Mouse (Mus musculus) embryonic fibroblast, embryonic 13.5 days (primary cell): ENCODE results near the gene Gemin5.

ENCODE experiments used
- CTCF ChIP-seq: IDR thresholded peaks from 2 replicates; pipeline ENCODE4 v1.5.1; 2011; ENCODE audit warnings: mild to moderate bottlenecking, control low read depth, low read length, moderate library complexity, borderline replicate concordance; ENCODE audit not compliant: insufficient read depth
- POLR2A ChIP-seq: IDR thresholded peaks from 2 replicates; pipeline ENCODE4 v1.6.1; 2011; ENCODE audit warnings: low read depth, mild to moderate bottlenecking, control low read depth, low read length, moderate library complexity

DNA sequence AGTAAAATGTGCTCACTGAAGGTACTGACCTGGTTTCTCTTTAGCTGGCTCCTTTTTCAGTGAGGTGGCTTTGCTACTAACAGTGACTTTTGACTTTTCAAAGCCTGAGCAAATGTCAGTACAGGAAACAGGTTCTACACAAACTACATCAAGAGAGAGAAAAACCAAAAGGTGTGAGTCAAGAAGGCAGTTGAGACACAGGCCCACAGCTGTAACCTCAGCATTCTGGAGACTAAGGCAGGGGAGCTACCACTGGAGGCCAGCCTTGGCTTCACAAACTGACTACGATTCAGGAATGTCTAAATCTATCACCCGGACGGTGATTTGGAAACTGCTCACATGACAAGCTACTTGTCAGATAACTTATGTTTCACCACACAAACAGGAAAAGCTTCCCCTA is 28.9 kb downstream of the Gemin5 start:
- TF ChIP-seq POLR2A (no peak), CTCF (no peak)
